Mouse (Mus musculus): Measurements from ENCODE around the gene A730049H05Rik.

GRCm38 (mm10) chr6:92869582-92870219, 53.4 kb downstream of the A730049H05Rik start:
- TF ChIP-seq CTCF (IDR thresholded peaks at IDR 0.05; ENCODE audit: extremely low read depth, insufficient read depth, insufficient read length, insufficient replicate concordance) (no peak), POLR2A (IDR thresholded peaks at IDR 0.05; ENCODE audit: low read depth, low read length) (no peak)
